Mouse (Mus musculus) lung, adult 2 months (tissue): ENCODE data around the gene Tmsb15b1. TPM values are rescaled to one million over a fixed set of nuclear protein-coding genes. Genes with fewer than 3 reads are reported as not detected.
A peak's percentile ranks its signal among the peaks of the same experiment; 100 is the strongest.

Experiments
- DNase-seq: peaks from one replicate; pipeline ENCODE4 v3.0.0; 2022
- H3K4me1 ChIP-seq: fragments of 200-500 bp; 2 replicates; pipeline ENCODE4 v1.6.1; 2011; ENCODE audit warnings: low read length; ENCODE audit not compliant: control insufficient read depth, insufficient read depth
- H3K4me3 ChIP-seq: fragments of 200-500 bp; replicated peaks from 2 replicates; pipeline ENCODE3; 2011; ENCODE audit warnings: low read depth, mild to moderate bottlenecking, control low read depth, low read length; ENCODE audit errors: extremely low read depth
- CTCF ChIP-seq: fragments of 200-500 bp; IDR thresholded peaks from 2 replicates; pipeline ENCODE4 v1.5.1; 2011; ENCODE audit warnings: mild to moderate bottlenecking, low read length, control low read depth; ENCODE audit not compliant: insufficient read depth
- POLR2A ChIP-seq: fragments of 200-500 bp; IDR thresholded peaks from 2 replicates; pipeline ENCODE4 v1.6.1; 2011; ENCODE audit warnings: low read depth, mild to moderate bottlenecking, control low read depth, low read length, borderline replicate concordance; ENCODE audit errors: extremely low read depth
- WGBS: fragments of 180-500 bp; shearing (Covaris S2); methylation state at CpG from one replicate; pipeline ENCODE4 v1.1.7; 2018; 5-methylcytosine and 5-hydroxymethylcytosine counted together
- polyA plus RNA-seq: library from polyadenylated mRNA; depleted of rRNA; stranded (reverse); fragments of >200 nt; gene quantifications from 2 replicates; pipeline ENCODE4 v1.2.3, GENCODE M21; 2012; rRNA removed

The Tmsb15b1 gene
- polyA plus RNA-seq: 0.62 TPM in 1 of 2 replicates, not detected in the other

DNA sequence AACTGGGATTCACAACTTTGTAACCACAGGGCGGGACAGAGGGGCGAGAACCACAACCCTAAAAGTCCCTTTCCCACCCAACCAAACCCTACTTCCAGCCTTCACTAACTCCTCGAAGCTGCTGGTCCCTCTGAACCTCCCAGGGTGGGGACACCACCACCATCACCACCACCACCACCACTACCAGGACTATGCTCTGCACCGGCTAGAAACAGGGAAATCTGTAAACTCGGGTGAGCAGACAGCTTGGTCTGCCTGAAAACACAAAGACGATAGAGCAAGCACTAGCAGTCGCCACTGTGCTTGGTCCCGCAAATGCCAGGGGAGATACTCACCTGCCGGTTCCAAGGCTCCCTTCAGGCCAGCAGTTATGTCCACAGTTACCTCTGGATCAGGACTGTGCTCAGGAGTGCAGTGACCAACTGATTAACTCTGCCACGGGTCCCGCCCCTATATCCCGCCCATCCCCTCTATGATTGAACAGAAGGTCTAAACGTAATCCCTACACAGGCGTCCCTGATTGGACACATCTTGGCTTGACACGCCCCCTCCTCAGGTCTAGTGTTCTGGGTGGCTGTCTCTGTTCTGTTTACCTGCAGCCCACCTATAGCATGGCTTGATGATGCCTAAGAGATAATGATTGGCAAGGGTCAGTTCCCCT is at the start of gene Tmsb15b1, which contains the start of gene Tmsb15l:
Gene Tmsb15b1 (minus strand): TSS at position 451 of the 661 bp plus-strand sequence.
Gene Tmsb15l (minus strand): TSS at position 446 of the 661 bp plus-strand sequence.
- H3K4me1 ChIP-seq: no peaks in the 10 kb centered on the region
- peak; percentile 48 for DNase-seq
- no peak for TF ChIP-seq POLR2A
- TF ChIP-seq CTCF: no peak
- 36% methylated on average over 15 of the region's 15 CpGs for WGBS
- peak within 1 kb of the TSS; percentile 73 for H3K4me3 ChIP-seq

GRCm38 (mm10) chrX:137019310-137019709 is 42.6 kb upstream of the Tmsb15b1 start:
- WGBS: 21% methylated on average over 1 of the region's 1 CpGs
- Histone ChIP-seq H3K4me3 (no peak overlapping the region), H3K4me1 (no peaks in the 10 kb centered on the region)
- TF ChIP-seq CTCF (peak; percentile 27; the same call in 1 of the 2 replicates), POLR2A (no peak)
- peak; percentile 28 for DNase-seq

- Histone ChIP-seq H3K4me3 (no peak overlapping the region), H3K4me1 (no peaks in the 10 kb centered on the region)
- 80% methylated on average over 1 of the region's 1 CpGs for WGBS
- no peak for DNase-seq
- TF ChIP-seq POLR2A (no peak), CTCF (no peak)
Observed at GRCm38 (mm10) chrX:137017668-137018067, 41.0 kb upstream of the Tmsb15b1 start.

GRCm38 (mm10) chrX:137015099-137015709 is 38.5 kb upstream of the Tmsb15b1 start:
- WGBS: 57% methylated on average over 6 of the region's 6 CpGs
- TF ChIP-seq CTCF (peak; percentile 30; the same call in 1 of the 2 replicates), POLR2A (no peak)
- Histone ChIP-seq H3K4me1 (no peaks in the 10 kb centered on the region), H3K4me3 (no peak overlapping the region)
- peak; percentile 12 for DNase-seq

- no peak for DNase-seq
- H3K4me1 ChIP-seq: peaks cover 3% of the 10 kb centered on the region; the same call in 1 of the 2 replicates
- WGBS: 76% methylated on average over 2 of the region's 2 CpGs
- H3K4me3 ChIP-seq: no peak overlapping the region
- no peak for TF ChIP-seq POLR2A
- TF ChIP-seq CTCF: no peak
Observed at GRCm38 (mm10) chrX:136996256-136996655, 19.6 kb upstream of the Tmsb15b1 start.

- Histone ChIP-seq H3K4me3 (no peak overlapping the region), H3K4me1 (peaks cover 3% of the 10 kb centered on the region; the same call in 1 of the 2 replicates)
- WGBS: 45% methylated on average over 14 of the region's 14 CpGs
- DNase-seq: no peak
- TF ChIP-seq POLR2A: no peak
- no peak for TF ChIP-seq CTCF
Observed at GRCm38 (mm10) chrX:136993641-136994040, 17.0 kb upstream of the Tmsb15b1 start.

DNA sequence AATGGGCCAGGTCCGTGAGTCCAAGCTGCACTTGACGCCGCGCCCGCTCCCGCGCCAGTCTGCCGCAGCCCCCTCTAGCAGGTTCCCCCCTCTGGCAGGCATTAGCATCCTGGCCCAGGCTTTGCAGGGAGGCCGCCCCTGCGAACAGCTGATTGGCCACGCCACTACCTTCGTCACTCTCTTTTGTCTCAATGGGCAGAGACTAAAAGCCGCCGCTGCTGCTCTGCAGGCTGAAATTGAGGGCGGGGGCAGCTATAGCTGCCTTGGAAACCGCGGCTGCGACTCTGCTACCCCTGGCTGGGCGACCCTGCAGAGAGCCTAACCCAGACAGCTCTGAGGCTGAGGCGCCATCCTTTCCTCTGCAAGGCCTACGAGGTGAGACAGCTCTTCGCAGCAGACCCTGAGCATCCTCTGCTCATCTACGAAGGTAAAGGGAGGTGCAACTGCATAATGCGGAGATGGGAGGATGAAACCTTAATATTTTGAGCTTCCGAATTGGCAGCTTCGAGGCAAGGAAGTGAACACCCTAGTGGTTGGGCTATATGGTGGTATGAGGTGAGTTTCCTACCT is 16.4 kb upstream of the Tmsb15b1 start, which contains the start of gene Zcchc18:
Gene Zcchc18 (plus strand): TSS at position 178 of the 570 bp plus-strand sequence.
- Histone ChIP-seq H3K4me3 (peak within 1 kb of the TSS; percentile 52), H3K4me1 (peaks cover 3% of the 10 kb centered on the region; the same call in 1 of the 2 replicates)
- 28% methylated on average over 26 of the region's 26 CpGs for WGBS
- no peak for TF ChIP-seq POLR2A
- no peak for TF ChIP-seq CTCF
- peak; percentile 14 for DNase-seq

GRCm38 (mm10) chrX:136992191-136992965 is 15.7 kb upstream of the Tmsb15b1 start:
- Histone ChIP-seq H3K4me3 (peak overlapping the region; percentile 52), H3K4me1 (peaks cover 3% of the 10 kb centered on the region; the same call in 1 of the 2 replicates)
- TF ChIP-seq POLR2A (no peak), CTCF (no peak)
- 31% methylated on average over 19 of the region's 19 CpGs for WGBS
- DNase-seq: no peak

DNA sequence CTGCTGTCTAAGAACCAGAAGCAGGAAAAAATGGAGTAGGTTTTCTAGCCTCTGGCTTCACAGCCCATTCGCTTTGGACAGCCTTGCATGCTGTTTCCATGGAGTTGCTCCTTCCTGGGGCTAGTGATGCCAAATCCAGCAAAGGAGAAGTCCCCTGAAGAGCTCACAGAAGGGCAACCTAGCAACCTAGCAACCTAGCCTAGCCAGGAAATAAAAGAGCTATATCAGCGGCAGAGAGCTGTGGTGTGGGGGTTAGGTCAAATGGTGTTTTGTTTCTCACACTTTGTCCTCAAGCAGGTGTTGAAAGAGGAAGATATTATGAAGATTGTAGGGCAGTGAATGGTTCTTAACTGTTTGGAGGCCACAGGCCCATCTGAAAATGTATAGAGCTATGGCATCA is 14.6 kb upstream of the Tmsb15b1 start:
- Histone ChIP-seq H3K4me1 (peaks cover 3% of the 10 kb centered on the region; the same call in 1 of the 2 replicates), H3K4me3 (no peak overlapping the region)
- TF ChIP-seq CTCF: no peak
- DNase-seq: no peak
- 64% methylated on average over 2 of the region's 2 CpGs for WGBS

DNA sequence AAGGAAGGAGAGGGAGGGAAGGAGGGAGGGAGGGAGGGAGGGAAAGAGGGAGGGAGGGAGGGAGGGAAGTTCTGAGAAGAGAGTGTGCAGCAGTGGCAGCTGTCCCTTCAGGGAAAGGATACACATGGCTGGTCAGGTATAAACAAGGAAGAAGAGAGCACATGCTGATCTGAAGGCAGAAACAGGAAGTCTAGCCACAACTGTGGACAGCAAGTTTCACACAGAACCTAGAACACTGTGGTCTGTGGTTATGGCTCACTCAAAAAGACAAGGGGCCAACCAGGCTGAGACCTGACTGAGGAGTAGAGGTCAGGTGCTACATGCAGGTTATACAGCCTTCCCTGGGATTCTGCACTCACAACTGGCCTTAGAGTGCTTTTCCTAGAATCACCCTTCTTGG is 9.4 kb upstream of the Tmsb15b1 start:
- no peaks in the 10 kb centered on the region for H3K4me1 ChIP-seq
- DNase-seq: no peak
- H3K4me3 ChIP-seq: no peak overlapping the region
- no peak for TF ChIP-seq CTCF
- TF ChIP-seq POLR2A: no peak
